ENCODE assay signal across 10 mouse cellular contexts in genomic region chr5:137046324-137046718, GRCm38 (mm10). TPM values are rescaled to one million over a fixed set of nuclear protein-coding genes. Genes with fewer than 3 reads are reported as not detected.
DNase-seq lines count a peak whose midpoint lies in the region; ATAC-seq and TF ChIP-seq lines count a peak whose summit lies in the region.
"Had no signal": no experiment of that assay in that cellular context is flagged by ENCODE, and none has a peak within 500 bp of the region (broad histone marks: within the 10 kb centered on the region; RNA-seq: fewer than 3 reads in every experiment).

No protein-coding gene starts in this region.

- peaks cover 16% of the 10 kb centered on the region for H3K4me1 ChIP-seq in heart, embryonic 12.5 days (replicated peaks)
- peaks cover 0 to 16% of the 10 kb centered on the region in 2 experiments; a peak in 2 of 4 replicates for H3K4me1 ChIP-seq in ES-E14 (ENCODE audit: control insufficient read depth in 2 of 2, insufficient read depth in 2 of 2, low read length in 2 of 2, poor library complexity in 1 of 2)
- H3K4me1 ChIP-seq in hindbrain, embryonic 10.5 days (replicated peaks): peaks cover 22% of the 10 kb centered on the region
- peaks cover 7% of the 10 kb centered on the region for H3K4me1 ChIP-seq in midbrain, embryonic 11.5 days (ENCODE audit: control insufficient read depth, insufficient read depth, low read length)

- intact Hi-C loops in heart, postnatal 10 days (cut with DNase I): no loop called here

- no peak overlapping the region for H3K9ac ChIP-seq in heart, embryonic 12.5 days
- peak overlapping the region; percentile 34; the same call in 1 of the 2 replicates for H3K9ac ChIP-seq in ES-E14 (ENCODE audit: insufficient read depth, low read depth, low read length, poor library complexity, severe bottlenecking)
- peak overlapping the region; percentile 9; the same call in 1 of the 2 replicates for H3K9ac ChIP-seq in midbrain, embryonic 11.5 days (ENCODE audit: low read length)

- no peak overlapping the region for H3K27ac ChIP-seq in heart, embryonic 12.5 days (ENCODE audit: poor library complexity, severe bottlenecking)
- H3K27ac ChIP-seq in ES-E14 (ENCODE audit: insufficient read depth, low read depth, low read length, poor library complexity, severe bottlenecking): peak overlapping the region; percentile 71
- peak overlapping the region; percentile 94 for H3K27ac ChIP-seq in hindbrain, embryonic 10.5 days
- H3K27ac ChIP-seq in midbrain, embryonic 11.5 days (ENCODE audit: low read depth, low read length): no peak overlapping the region

- in situ Hi-C loops in ES-E14 (cut with MboI; ENCODE audit: low sequenced_read_pairs in 2 of 2, unreplicated experiment in 2 of 2): no loop called here

- no peak for ATAC-seq in heart, embryonic 12.5 days (ENCODE audit: insufficient number of reproducible peaks, low FRiP score)
- ATAC-seq in midbrain, embryonic 11.5 days (ENCODE audit: low FRiP score): peak; percentile 26; the same call in 1 of the 2 replicates
- no peak for ATAC-seq in megakaryocyte-erythroid progenitor cell, adult 5-6 weeks (replicated peaks; ENCODE audit: low FRiP score, low TSS enrichment, poor library complexity, severe bottlenecking)

- DNase-seq in heart, postnatal 10 days: no peak
- DNase-seq in ES-E14 (ENCODE audit: low read depth, low spot score): no peak
- DNase-seq in hindbrain, embryonic 10.5 days (ENCODE audit: low spot score): no peak
- DNase-seq in midbrain, embryonic 11.5 days (ENCODE audit: low spot score, missing footprints): no peak
- no peak for DNase-seq in cerebellum, adult 11-12 months
- DNase-seq in layer of hippocampus, postnatal 14 days (ENCODE audit: low spot score in 2 of 2): no peak

- H3K27me3 ChIP-seq in heart, embryonic 12.5 days (replicated peaks): 0 out of 2 replicates have a peak, but pooled peaks cover 3% of the 10 kb centered on the region
- H3K27me3 ChIP-seq in hindbrain, embryonic 10.5 days (ENCODE audit: insufficient read depth, poor library complexity, severe bottlenecking): no peaks in the 10 kb centered on the region
- no peaks in the 10 kb centered on the region for H3K27me3 ChIP-seq in midbrain, embryonic 11.5 days (ENCODE audit: control insufficient read depth, insufficient read depth, low read length)

- WGBS in heart, embryonic 12.5 days: 32% methylated on average over 5 of the region's 5 CpGs
- WGBS in hindbrain, embryonic 10.5 days: 30% methylated on average over 5 of the region's 5 CpGs
- 20% methylated on average over 5 of the region's 5 CpGs for WGBS in midbrain, embryonic 11.5 days

- H3K4me3 ChIP-seq in heart, embryonic 12.5 days: peak overlapping the region; percentile 68
- H3K4me3 ChIP-seq in ES-E14 (ENCODE audit: insufficient read depth in 1 of 2, low read depth in 1 of 2, low read length in 2 of 2, poor library complexity in 1 of 2, severe bottlenecking in 1 of 2): no peak overlapping the region
- peak overlapping the region; percentile 83 for H3K4me3 ChIP-seq in hindbrain, embryonic 10.5 days
- H3K4me3 ChIP-seq in midbrain, embryonic 11.5 days (ENCODE audit: low read depth, low read length): no peak overlapping the region; the same call in 1 of the 2 replicates

- peak overlapping the region; percentile 83 for H3K4me2 ChIP-seq in heart, embryonic 12.5 days
- H3K4me2 ChIP-seq in midbrain, embryonic 11.5 days: peak overlapping the region; percentile 12; the same call in 1 of the 2 replicates

- H3K9me3 ChIP-seq in heart, embryonic 12.5 days (replicated peaks): no peaks in the 10 kb centered on the region
- H3K9me3 ChIP-seq in ES-E14 (ENCODE audit: control insufficient read depth, insufficient read depth, low read depth, low read length): no peaks in the 10 kb centered on the region
- H3K9me3 ChIP-seq in hindbrain, embryonic 10.5 days: no peaks in the 10 kb centered on the region
- no peaks in the 10 kb centered on the region for H3K9me3 ChIP-seq in midbrain, embryonic 11.5 days (ENCODE audit: control insufficient read depth, low read length)

- H3K36me3 ChIP-seq in heart, embryonic 12.5 days: peaks cover 17% of the 10 kb centered on the region
- H3K36me3 ChIP-seq in ES-E14 (ENCODE audit: control insufficient read depth, insufficient read depth, low read length, poor library complexity, severe bottlenecking): peaks cover 4% of the 10 kb centered on the region; the same call in 1 of the 2 replicates
- peaks cover 16% of the 10 kb centered on the region for H3K36me3 ChIP-seq in hindbrain, embryonic 10.5 days
- no peaks in the 10 kb centered on the region for H3K36me3 ChIP-seq in midbrain, embryonic 11.5 days (ENCODE audit: control insufficient read depth, insufficient read depth, low read length)

TF ChIP-seq in ES-E14, 5 proteins besides CTCF, POLR2A, EP300 and RAD21:
- TF ChIP-seq ZC3H11A (IDR thresholded peaks at IDR 0.05; ENCODE audit: borderline replicate concordance, low read depth, low read length) (no peak), ZNF384 (IDR thresholded peaks at IDR 0.05; ENCODE audit: low read depth, low read length) (no peak), CHD2 (IDR thresholded peaks at IDR 0.05; ENCODE audit: low read depth, low read length) (no peak), MAFK (IDR thresholded peaks at IDR 0.05; ENCODE audit: insufficient read depth, low read depth, low read length) (no peak), HCFC1 (IDR thresholded peaks at IDR 0.05; ENCODE audit: borderline replicate concordance, insufficient read depth, low read length) (no peak)

RNA-seq across cellular contexts. Expression of gene Ap1s1, which starts 0.4 kb away (rescaled TPM):
- 143 and 145 TPM in 2 replicates for polyA plus RNA-seq in heart, embryonic 12.5 days (2016; fragmentation: Nextera tagmentation; extraction: Ambion mirVana)
- 10 to 100 TPM; 59.7 to 65.0 TPM for total RNA-seq in heart, postnatal 10 days (2021)
- 76.4 and 112 TPM in 2 replicates for total RNA-seq in ES-E14 (2012; rRNA removed)
- 200 and 232 TPM in 2 replicates for polyA plus RNA-seq in hindbrain, embryonic 10.5 days (2016; fragmentation: Nextera tagmentation; extraction: Ambion mirVana)
- 176 and 192 TPM in 2 replicates for polyA plus RNA-seq in midbrain, embryonic 11.5 days (2014; fragmentation: Nextera tagmentation; extraction: Ambion mirVana)
- total RNA-seq in layer of hippocampus, postnatal 14 days (2021): 100 to 1,000 TPM; 231 to 235 TPM
- 52.2 and 78.7 TPM in 2 replicates for total RNA-seq in megakaryocyte-erythroid progenitor cell, adult 5-6 weeks (2014; fragmentation: Nextera tagmentation)
- total RNA-seq in megakaryocyte-erythroid progenitor cell, adult 5-6 weeks (2017): 46.5 and 50.2 TPM in 2 replicates

RNA-seq across cellular contexts. Expression of gene Vgf, which starts 20.1 kb away (rescaled TPM):
- 0.12 TPM in 1 of 2 replicates, not detected in the other for polyA plus RNA-seq in heart, embryonic 12.5 days (2016; fragmentation: Nextera tagmentation; extraction: Ambion mirVana)
- not detected for total RNA-seq in heart, postnatal 10 days (2021)
- total RNA-seq in ES-E14 (2012; rRNA removed): 32.2 and 45.6 TPM in 2 replicates
- polyA plus RNA-seq in hindbrain, embryonic 10.5 days (2016; fragmentation: Nextera tagmentation; extraction: Ambion mirVana): 0.82 and 0.94 TPM in 2 replicates
- polyA plus RNA-seq in midbrain, embryonic 11.5 days (2014; fragmentation: Nextera tagmentation; extraction: Ambion mirVana): 0.40 and 0.59 TPM in 2 replicates
- 100 to 1,000 TPM; 285 to 318 TPM for total RNA-seq in layer of hippocampus, postnatal 14 days (2021)
- not detected in 2 replicates for total RNA-seq in megakaryocyte-erythroid progenitor cell, adult 5-6 weeks (2014; fragmentation: Nextera tagmentation)
- 0.27 and 0.47 TPM in 2 replicates for total RNA-seq in megakaryocyte-erythroid progenitor cell, adult 5-6 weeks (2017)
- total RNA-seq: common myeloid progenitor, adult 5-6 weeks; liver, adult 2 months had no signal
- polyA plus RNA-seq: liver, adult 2 months had no signal

RNA-seq across cellular contexts. Expression of gene Serpine1, which starts 25.7 kb away (rescaled TPM):
- polyA plus RNA-seq in heart, embryonic 12.5 days (2016; fragmentation: Nextera tagmentation; extraction: Ambion mirVana): 0.69 and 0.70 TPM in 2 replicates
- total RNA-seq in heart, postnatal 10 days (2021): 10 to 100 TPM; 11.0 to 19.3 TPM
- total RNA-seq in ES-E14 (2012; rRNA removed): 91.8 and 166 TPM in 2 replicates
- not detected in 2 replicates for polyA plus RNA-seq in hindbrain, embryonic 10.5 days (2016; fragmentation: Nextera tagmentation; extraction: Ambion mirVana)
- not detected in 2 replicates for polyA plus RNA-seq in midbrain, embryonic 11.5 days (2014; fragmentation: Nextera tagmentation; extraction: Ambion mirVana)
- total RNA-seq in layer of hippocampus, postnatal 14 days (2021): 1 to 10 TPM in 1 of 2 experiments, under 1 TPM in 1; 0.91 to 1.3 TPM
- total RNA-seq in megakaryocyte-erythroid progenitor cell, adult 5-6 weeks (2014; fragmentation: Nextera tagmentation): 0.72 TPM in 1 of 2 replicates, not detected in the other
- 0.94 TPM in 1 of 2 replicates, not detected in the other for total RNA-seq in megakaryocyte-erythroid progenitor cell, adult 5-6 weeks (2017)
- total RNA-seq: common myeloid progenitor, adult 5-6 weeks had no signal

RNA-seq across cellular contexts. Expression of gene Znhit1, which starts 58.5 kb away (rescaled TPM):
- 74.4 and 78.1 TPM in 2 replicates for polyA plus RNA-seq in heart, embryonic 12.5 days (2016; fragmentation: Nextera tagmentation; extraction: Ambion mirVana)
- 10 to 100 TPM; 51.6 to 53.4 TPM for total RNA-seq in heart, postnatal 10 days (2021)
- 41.2 and 46.0 TPM in 2 replicates for total RNA-seq in ES-E14 (2012; rRNA removed)
- polyA plus RNA-seq in hindbrain, embryonic 10.5 days (2016; fragmentation: Nextera tagmentation; extraction: Ambion mirVana): 108 and 113 TPM in 2 replicates
- 91.1 and 92.1 TPM in 2 replicates for polyA plus RNA-seq in midbrain, embryonic 11.5 days (2014; fragmentation: Nextera tagmentation; extraction: Ambion mirVana)
- 10 to 100 TPM; 71.4 to 76.1 TPM for total RNA-seq in layer of hippocampus, postnatal 14 days (2021)
- 67.3 and 75.0 TPM in 2 replicates for total RNA-seq in megakaryocyte-erythroid progenitor cell, adult 5-6 weeks (2014; fragmentation: Nextera tagmentation)
- total RNA-seq in megakaryocyte-erythroid progenitor cell, adult 5-6 weeks (2017): 18.8 and 21.6 TPM in 2 replicates

RNA-seq across cellular contexts. Expression of gene Plod3, which starts 59.5 kb away (rescaled TPM):
- polyA plus RNA-seq in heart, embryonic 12.5 days (2016; fragmentation: Nextera tagmentation; extraction: Ambion mirVana): 42.7 and 48.6 TPM in 2 replicates
- total RNA-seq in heart, postnatal 10 days (2021): 10 to 100 TPM; 45.0 to 47.1 TPM
- total RNA-seq in ES-E14 (2012; rRNA removed): 155 and 201 TPM in 2 replicates
- polyA plus RNA-seq in hindbrain, embryonic 10.5 days (2016; fragmentation: Nextera tagmentation; extraction: Ambion mirVana): 40.6 and 43.3 TPM in 2 replicates
- polyA plus RNA-seq in midbrain, embryonic 11.5 days (2014; fragmentation: Nextera tagmentation; extraction: Ambion mirVana): 21.4 and 23.1 TPM in 2 replicates
- 10 to 100 TPM; 40.9 to 42.2 TPM for total RNA-seq in layer of hippocampus, postnatal 14 days (2021)
- total RNA-seq in megakaryocyte-erythroid progenitor cell, adult 5-6 weeks (2014; fragmentation: Nextera tagmentation): 19.8 and 22.1 TPM in 2 replicates
- 19.0 and 22.1 TPM in 2 replicates for total RNA-seq in megakaryocyte-erythroid progenitor cell, adult 5-6 weeks (2017)

Comparison
In these comparisons a context has a peak if more than half of its experiments do, and no peak if none do; other contexts are left out.
1. H3K27ac ChIP-seq: peak in ES-E14 (single experiment) and hindbrain, embryonic 10.5 days (single experiment); none in heart, embryonic 12.5 days (single experiment) and midbrain, embryonic 11.5 days (single experiment).
2. H3K4me3 ChIP-seq: peak in heart, embryonic 12.5 days (single experiment) and hindbrain, embryonic 10.5 days (single experiment); none in ES-E14 (0 of 2) and midbrain, embryonic 11.5 days (single experiment).
3. RNA of gene Vgf, which starts 20.1 kb away (total RNA-seq): 285 to 318 TPM in layer of hippocampus, postnatal 14 days and 32.2 to 45.6 TPM in ES-E14; 0.27 to 0.47 TPM in megakaryocyte-erythroid progenitor cell, adult 5-6 weeks and not detected in heart, postnatal 10 days; every median in the first group is over 10 times any median in the second.